Mouse (Mus musculus) hindbrain, embryonic 11.5 days (tissue): ENCODE measurements around the gene Memo1. TPM values are rescaled to one million over a fixed set of nuclear protein-coding genes. Genes with fewer than 3 reads are reported as not detected.
A peak's percentile ranks its signal among the peaks of the same experiment; 100 is the strongest.

ENCODE experiments used
- ATAC-seq: fragments of 200-750 bp; cut with Nextera tagmentation; 2 replicates; pipeline ENCODE4 v1.8.0; 2017; ENCODE audit warnings: mild to moderate bottlenecking, moderate TSS enrichment, moderate library complexity; ENCODE audit not compliant: low FRiP score
- DNase-seq: peaks from one replicate; pipeline ENCODE4 v3.0.0-alpha.2; 2015; ENCODE audit warnings: low spot score
- H3K27ac ChIP-seq: fragments of 300-500 bp; sonication (generic); 2 replicates; pipeline ENCODE4 v1.5.1; 2014; ENCODE audit warnings: mild to moderate bottlenecking, low read depth, low read length
- H3K27me3 ChIP-seq: fragments of 300-500 bp; sonication (generic); 2 replicates; pipeline ENCODE4 v1.6.1; 2014; ENCODE audit warnings: mild to moderate bottlenecking, low read length, moderate library complexity, mixed read lengths; ENCODE audit not compliant: control insufficient read depth, insufficient read depth
- H3K36me3 ChIP-seq: fragments of 300-500 bp; sonication (generic); 2 replicates; pipeline ENCODE4 v1.6.1; 2014; ENCODE audit warnings: mild to moderate bottlenecking, low read length, moderate library complexity, mixed read lengths; ENCODE audit not compliant: control insufficient read depth, insufficient read depth
- H3K4me1 ChIP-seq: fragments of 300-500 bp; sonication (generic); replicated peaks from 2 replicates; pipeline ENCODE4 v1.6.1; 2014; ENCODE audit warnings: low read length, mixed read lengths; ENCODE audit not compliant: control insufficient read depth, insufficient read depth
- H3K4me2 ChIP-seq: fragments of 300-500 bp; sonication (generic); replicated peaks from 2 replicates; pipeline ENCODE4 v1.6.1; 2014; ENCODE audit warnings: mild to moderate bottlenecking, low read depth, low read length
- H3K4me3 ChIP-seq: fragments of 300-500 bp; sonication (generic); 2 replicates; pipeline ENCODE4 v1.5.1; 2014; ENCODE audit warnings: low read depth, low read length
- H3K9ac ChIP-seq: fragments of 300-500 bp; sonication (generic); 2 replicates; pipeline ENCODE4 v1.6.1; 2014; ENCODE audit warnings: low read depth, low read length
- H3K9me3 ChIP-seq: fragments of 300-500 bp; sonication (generic); 2 replicates; pipeline ENCODE4 v1.6.1; 2016; ENCODE audit warnings: low read length; ENCODE audit not compliant: control insufficient read depth
- WGBS: fragments of 180-500 bp; shearing (Covaris S2); extraction: QIAGEN DNeasy Blood & Tissue Kit; methylation state at CpG from one replicate; pipeline ENCODE4 v1.1.7; 2014; 5-methylcytosine and 5-hydroxymethylcytosine counted together
- polyA plus RNA-seq: library from polyadenylated mRNA; unstranded; fragments of >200 nt; fragmentation: Nextera tagmentation; extraction: Ambion mirVana; gene quantifications from 2 replicates; pipeline ENCODE4 v1.2.1, GENCODE M21; 2014

Memo1 gene
- polyA plus RNA-seq, 1 experiment from 2014 or later, result 86.9 TPM

DNA sequence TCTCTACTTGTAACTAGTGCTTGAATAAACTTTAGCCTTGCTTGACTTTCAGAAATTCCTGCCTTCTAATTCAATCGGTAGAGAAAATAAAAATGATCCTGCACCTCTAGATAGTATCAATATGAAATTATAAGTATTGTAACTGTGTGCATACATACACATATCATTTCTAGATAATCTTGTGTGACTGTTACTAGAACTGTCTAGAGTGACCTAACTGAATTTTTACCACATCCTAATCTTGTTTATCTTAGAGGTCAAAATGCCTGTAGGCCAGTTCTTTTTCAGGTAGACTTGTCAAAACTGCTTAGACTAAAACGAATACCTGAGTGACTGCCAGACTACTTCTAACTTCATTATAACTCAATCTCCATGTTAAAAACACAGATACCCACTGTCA lies 25.1 kb downstream of the Memo1 start:
- Histone ChIP-seq H3K27ac (no peak overlapping the region), H3K9me3 (no peaks in the 10 kb centered on the region), H3K4me2 (no peak overlapping the region), H3K27me3 (no peaks in the 10 kb centered on the region), H3K36me3 (no peaks in the 10 kb centered on the region), H3K4me3 (no peak overlapping the region), H3K4me1 (no peaks in the 10 kb centered on the region), H3K9ac (no peak overlapping the region)
- ATAC-seq (no peak), DNase-seq (no peak)
- WGBS, result 95% methylated on average over 2 of the region's 2 CpGs

- Histone ChIP-seq H3K4me1 (no peaks in the 10 kb centered on the region), H3K4me3 (no peak overlapping the region), H3K27ac (no peak overlapping the region), H3K9ac (no peak overlapping the region), H3K4me2 (no peak overlapping the region), H3K9me3 (no peaks in the 10 kb centered on the region), H3K36me3 (no peaks in the 10 kb centered on the region), H3K27me3 (no peaks in the 10 kb centered on the region)
- DNase-seq (no peak), ATAC-seq (no peak)
- 93% methylated on average over 11 of the region's 11 CpGs for WGBS
Observed at GRCm38 (mm10) chr17:74267415-74268180, 27.7 kb downstream of the Memo1 start.

DNA sequence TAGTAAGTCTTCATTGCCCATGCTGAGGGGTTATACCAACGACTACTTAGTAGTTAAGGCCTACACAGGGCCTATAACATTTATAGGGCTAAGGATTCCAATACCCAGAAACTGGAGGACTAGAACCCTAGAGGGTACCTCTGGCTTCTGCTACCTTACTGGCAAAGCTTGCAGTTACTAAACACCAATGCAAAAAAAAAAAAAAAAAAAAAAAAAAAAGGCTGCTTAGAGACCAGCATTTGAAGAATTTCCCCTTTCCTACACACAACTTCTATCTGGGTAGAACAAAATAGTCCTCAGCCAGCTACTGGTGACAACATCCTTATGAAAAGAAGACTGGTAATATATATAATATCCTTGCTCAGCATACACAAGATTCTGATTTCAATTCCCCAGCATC lies 29.7 kb downstream of the Memo1 start:
- no peak overlapping the region for H3K4me2 ChIP-seq
- H3K27me3 ChIP-seq, result no peaks in the 10 kb centered on the region
- no peaks in the 10 kb centered on the region for H3K4me1 ChIP-seq
- no peak overlapping the region for H3K27ac ChIP-seq
- H3K9ac ChIP-seq, result no peak overlapping the region
- ATAC-seq, result no peak
- no peaks in the 10 kb centered on the region for H3K9me3 ChIP-seq
- H3K4me3 ChIP-seq, result no peak overlapping the region
- no peaks in the 10 kb centered on the region for H3K36me3 ChIP-seq
- 68% methylated on average over 1 of the region's 1 CpGs for WGBS
- DNase-seq, result no peak

DNA sequence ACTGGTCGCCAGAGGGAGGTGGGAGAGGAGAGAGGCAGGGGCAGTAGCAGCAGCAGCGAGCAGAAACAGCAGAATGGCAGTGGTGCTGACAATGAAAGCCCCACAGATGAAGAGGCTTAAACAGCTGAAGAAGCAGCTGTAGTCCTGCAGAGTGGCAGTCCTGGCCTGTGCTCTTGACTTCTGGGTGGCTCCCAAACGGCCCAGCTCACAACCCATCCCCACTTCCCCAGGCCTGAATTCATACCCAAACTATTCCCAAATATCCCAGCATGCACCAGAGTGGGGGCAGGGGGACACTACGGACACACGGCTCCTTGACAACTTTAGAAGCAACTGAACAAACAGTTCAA lies 30.2 kb downstream of the Memo1 start:
- H3K9me3 ChIP-seq, result no peaks in the 10 kb centered on the region
- no peak overlapping the region for H3K4me3 ChIP-seq
- DNase-seq, result no peak
- no peak overlapping the region for H3K9ac ChIP-seq
- 21% methylated on average over 5 of the region's 5 CpGs for WGBS
- H3K36me3 ChIP-seq, result no peaks in the 10 kb centered on the region
- no peak overlapping the region for H3K4me2 ChIP-seq
- no peak for ATAC-seq
- H3K4me1 ChIP-seq, result no peaks in the 10 kb centered on the region
- H3K27me3 ChIP-seq, result no peaks in the 10 kb centered on the region
- H3K27ac ChIP-seq, result 0 out of 2 replicates have a peak overlapping the region, but pooled peaks have one; percentile 42

DNA sequence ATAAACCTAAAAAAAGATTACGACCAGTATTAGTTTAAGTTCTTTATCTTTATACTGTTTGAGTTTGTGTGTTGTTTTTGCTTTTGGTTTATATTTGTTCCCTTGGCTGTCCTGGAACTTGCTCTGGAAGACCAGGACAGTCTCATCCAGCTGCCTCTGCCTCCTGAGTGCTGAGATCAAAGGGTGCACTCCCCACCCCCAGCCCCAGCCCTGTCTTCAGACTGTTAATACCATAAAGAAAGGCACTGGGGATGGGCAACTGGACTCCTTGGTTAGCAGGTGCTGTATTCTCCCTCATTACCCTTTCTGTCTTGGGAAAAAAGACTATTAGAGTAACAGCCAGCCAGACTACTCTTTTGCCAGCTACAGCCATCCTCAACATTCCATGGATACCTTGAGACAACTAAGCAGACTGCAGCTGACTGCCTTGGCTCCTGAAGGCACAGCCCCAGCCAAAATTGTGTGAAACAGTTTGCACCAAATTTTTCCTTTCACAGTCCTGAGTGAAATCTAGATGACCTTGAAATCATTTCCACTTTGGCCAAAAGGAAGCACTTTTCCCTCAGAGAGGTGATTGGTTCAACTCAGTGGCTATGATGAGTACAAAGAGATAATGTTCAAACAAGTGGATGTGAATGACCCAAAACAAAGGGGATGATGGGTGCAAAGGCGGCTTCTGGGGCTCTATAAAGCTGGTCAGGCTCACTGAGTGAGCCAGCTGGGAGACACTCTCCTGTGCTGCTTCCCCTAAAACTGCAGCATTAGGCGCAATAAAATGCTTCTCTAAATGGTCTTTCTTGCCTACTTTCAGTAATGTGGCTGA lies 30.8 kb downstream of the Memo1 start:
- Histone ChIP-seq H3K4me1 (no peaks in the 10 kb centered on the region), H3K36me3 (no peaks in the 10 kb centered on the region), H3K9ac (no peak overlapping the region), H3K27ac (0 out of 2 replicates have a peak overlapping the region, but pooled peaks have one; percentile 42), H3K27me3 (no peaks in the 10 kb centered on the region), H3K4me2 (no peak overlapping the region), H3K9me3 (no peaks in the 10 kb centered on the region), H3K4me3 (no peak overlapping the region)
- DNase-seq, result no peak
- WGBS, result 60% methylated on average over 3 of the region's 3 CpGs
- ATAC-seq, result no peak

GRCm38 (mm10) chr17:74262415-74262814 lies 32.9 kb downstream of the Memo1 start:
- no peaks in the 10 kb centered on the region for H3K4me1 ChIP-seq
- H3K9ac ChIP-seq, result no peak overlapping the region
- no peak overlapping the region for H3K4me2 ChIP-seq
- no peak overlapping the region for H3K27ac ChIP-seq
- no peaks in the 10 kb centered on the region for H3K36me3 ChIP-seq
- DNase-seq (no peak), ATAC-seq (no peak)
- H3K27me3 ChIP-seq, result no peaks in the 10 kb centered on the region
- H3K4me3 ChIP-seq, result no peak overlapping the region
- WGBS, result 87% methylated on average over 3 of the region's 3 CpGs
- no peaks in the 10 kb centered on the region for H3K9me3 ChIP-seq

GRCm38 (mm10) chr17:74245284-74245683 lies 50.0 kb downstream of the Memo1 start:
- Histone ChIP-seq H3K9me3 (no peaks in the 10 kb centered on the region), H3K4me2 (no peak overlapping the region), H3K4me3 (no peak overlapping the region), H3K4me1 (no peaks in the 10 kb centered on the region), H3K9ac (no peak overlapping the region), H3K36me3 (no peaks in the 10 kb centered on the region), H3K27me3 (no peaks in the 10 kb centered on the region), H3K27ac (no peak overlapping the region)
- no peak for ATAC-seq
- no peak for DNase-seq
- 64% methylated on average over 1 of the region's 1 CpGs for WGBS

DNA sequence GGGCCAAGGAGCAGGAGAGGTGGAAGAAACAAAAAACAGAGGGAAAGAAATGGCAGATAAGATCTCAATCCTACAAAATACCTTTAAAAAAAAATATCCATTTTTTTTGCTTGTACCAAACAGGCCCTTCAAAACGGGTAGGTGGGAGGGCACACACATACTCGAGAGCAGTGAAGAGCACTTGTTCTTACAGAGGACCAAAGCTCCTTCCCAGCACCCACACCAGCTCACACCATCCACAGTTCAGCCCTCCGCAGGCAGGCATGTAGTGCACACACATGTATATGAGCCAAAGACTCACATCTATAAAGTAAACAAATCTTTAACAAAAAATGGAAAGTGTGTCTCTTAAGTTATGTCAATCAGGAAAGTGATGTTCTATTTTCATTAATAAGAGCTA lies 52.5 kb downstream of the Memo1 start:
- Histone ChIP-seq H3K4me3 (no peak overlapping the region), H3K4me1 (no peaks in the 10 kb centered on the region), H3K36me3 (no peaks in the 10 kb centered on the region), H3K27ac (no peak overlapping the region), H3K27me3 (no peaks in the 10 kb centered on the region), H3K9me3 (no peaks in the 10 kb centered on the region), H3K9ac (no peak overlapping the region), H3K4me2 (no peak overlapping the region)
- ATAC-seq, result no peak
- DNase-seq, result no peak
- 83% methylated on average over 3 of the region's 3 CpGs for WGBS

- no peaks in the 10 kb centered on the region for H3K27me3 ChIP-seq
- no peak overlapping the region for H3K27ac ChIP-seq
- no peak overlapping the region for H3K4me2 ChIP-seq
- WGBS, result 96% methylated on average over 1 of the region's 1 CpGs
- no peak for DNase-seq
- H3K4me1 ChIP-seq, result no peaks in the 10 kb centered on the region
- H3K4me3 ChIP-seq, result no peak overlapping the region
- ATAC-seq, result no peak
- no peak overlapping the region for H3K9ac ChIP-seq
- no peaks in the 10 kb centered on the region for H3K36me3 ChIP-seq
- H3K9me3 ChIP-seq, result no peaks in the 10 kb centered on the region
Observed at GRCm38 (mm10) chr17:74240322-74240721, 55.0 kb downstream of the Memo1 start.
